Mouse (Mus musculus): ENCODE measurements around the gene Zfp691. TPM values are rescaled to one million over a fixed set of nuclear protein-coding genes. Genes with fewer than 3 reads are reported as not detected.

The Zfp691 gene
- total RNA-seq, 4 experiments from 2014 or later = 5.8 to 10.9 (median 7.5) TPM

- DNase-seq (ENCODE audit: low spot score in 2 of 2) = no peak
These were observed 48.3 kb downstream of the Zfp691 start for GRCm38 (mm10) chr4:119125577-119126270.

GRCm38 (mm10) chr4:119124771-119125273 is 49.2 kb downstream of the Zfp691 start:
- no peak for DNase-seq (ENCODE audit: low spot score in 2 of 2)

GRCm38 (mm10) chr4:119121249-119121648 is 52.7 kb downstream of the Zfp691 start:
- peak; percentile 65 to 67 for DNase-seq (ENCODE audit: low spot score in 2 of 2)

- DNase-seq (ENCODE audit: low spot score in 2 of 2) = no peak
These were observed 53.9 kb downstream of the Zfp691 start for GRCm38 (mm10) chr4:119120095-119120494.

Small RNA genes lying within 50 kb of the gene (microRNA-seq; reads per million reads assigned to microRNA genes)
- gene Mir1957a = 0 reads per million in 2 experiments

Other genes with a start within 250 kb of the Zfp691 start
- gene Olfr1328, start 235.6 kb downstream of the Zfp691 start, total RNA-seq (2022) = not detected
- gene Lao1, start 212.6 kb downstream of the Zfp691 start, total RNA-seq (2022) = under 1 TPM in 3 of 4 experiments, not detected in 1; 0.23 to 0.43 (median 0.25) TPM
- 10 to 100 TPM; 86.4 to 96.6 (median 91.0) TPM for gene Slc2a1, start 65.5 kb downstream of the Zfp691 start, total RNA-seq (2022)
- gene Ermap, start 15.8 kb upstream of the Zfp691 start, total RNA-seq (2022) = under 1 TPM; 0.23 to 0.54 (median 0.28) TPM
- 10 to 100 TPM; 15.4 to 21.1 (median 16.3) TPM for gene Svbp, start 21.1 kb upstream of the Zfp691 start, total RNA-seq (2022)
- gene Tmem269, start 44.0 kb upstream of the Zfp691 start, total RNA-seq (2022) = 1 to 10 TPM in 1 of 4 experiments, under 1 TPM in 3; 0.37 to 1.0 (median 0.63) TPM
- 10 to 100 TPM; 23.1 to 32.9 (median 25.6) TPM for gene AU022252, start 58.5 kb upstream of the Zfp691 start, total RNA-seq (2022)
- gene P3h1, start 58.7 kb upstream of the Zfp691 start, total RNA-seq (2022) = 10 to 100 TPM in 3 of 4 experiments, 1 to 10 TPM in 1; 9.7 to 13.7 (median 11.7) TPM
- gene Cldn19, start 81.2 kb upstream of the Zfp691 start, total RNA-seq (2022) = under 1 TPM; 0.18 to 0.41 (median 0.27) TPM
- gene Ybx1, start 120.4 kb upstream of the Zfp691 start, total RNA-seq (2022) = 100 to 1,000 TPM; 198 to 253 (median 227) TPM
- 10 to 100 TPM; 16.9 to 23.9 (median 22.6) TPM for gene Ppih, start 146.4 kb upstream of the Zfp691 start, total RNA-seq (2022)
- 10 to 100 TPM; 20.5 to 25.5 (median 22.6) TPM for gene Ccdc30, start 241.3 kb upstream of the Zfp691 start, total RNA-seq (2022)
- 1 to 10 TPM; 3.9 to 8.8 (median 5.9) TPM for gene Ppcs, start 248.2 kb upstream of the Zfp691 start, total RNA-seq (2022)
- under 1 TPM in 3 of 4 experiments, not detected in 1; 0.48 to 0.94 (median 0.55) TPM for gene Zmynd12, start 248.6 kb upstream of the Zfp691 start, total RNA-seq (2022)